Mouse (Mus musculus) myocyte (in vitro differentiated cells): ENCODE measurements at regions not wholly inside any gene's neighbourhood (a gene's known extent, or its start where the extent isn't known, plus 50 kb on each side); places are given as distances from the start of the nearest gene placed in this dataset.

Experiments used
- H3K27me3 ChIP-seq: one replicate; pipeline ENCODE4 v1.6.1; 2011; ENCODE audit not compliant: control insufficient read depth, insufficient read depth, insufficient read length
- H3K36me3 ChIP-seq: one replicate; pipeline ENCODE4 v1.6.1; 2011; ENCODE audit not compliant: control insufficient read depth, insufficient read depth
- H3K4me2 ChIP-seq: one replicate; pipeline ENCODE4 v1.6.1; 2011; ENCODE audit warnings: low read depth, control low read depth
- H3K4me3 ChIP-seq: one replicate; pipeline ENCODE4 v1.5.1; 2011; ENCODE audit warnings: mild to moderate bottlenecking, control low read depth, moderate library complexity
- H3K79me2 ChIP-seq: one replicate; pipeline ENCODE4 v1.6.1; 2011; ENCODE audit not compliant: control insufficient read depth, insufficient read depth
- H3ac ChIP-seq: one replicate; pipeline ENCODE4 v1.6.1; 2011; ENCODE audit not compliant: control insufficient read depth, insufficient read length
- CEBPB ChIP-seq: IDR thresholded peaks from 2 replicates; pipeline ENCODE4 v1.6.1; 2011; ENCODE audit warnings: mild to moderate bottlenecking, moderate library complexity; ENCODE audit not compliant: poor library complexity, insufficient read depth, severe bottlenecking
- E2F4 ChIP-seq: IDR thresholded peaks from one replicate; pipeline ENCODE4 v1.6.1; 2011; ENCODE audit warnings: mild to moderate bottlenecking, control low read depth, moderate library complexity; ENCODE audit not compliant: insufficient read depth
- MAX ChIP-seq: IDR thresholded peaks from one replicate; pipeline ENCODE4 v1.6.1; 2011; ENCODE audit warnings: low read depth, mild to moderate bottlenecking, control low read depth
- MYOD1 ChIP-seq, 3 experiments: IDR thresholded peaks; one replicate each; pipeline ENCODE4 v1.6.1; 2011; ENCODE audit warnings: control low read depth in 2 of 3, low read depth in 2 of 3, mild to moderate bottlenecking in 2 of 3, moderate library complexity in 1 of 3; ENCODE audit not compliant: insufficient read length in 2 of 3, control insufficient read depth in 1 of 3
- MYOG ChIP-seq, 3 experiments: IDR thresholded peaks; one replicate each; pipeline ENCODE4 v1.6.1; 2011; ENCODE audit warnings: control low read depth in 2 of 3, low read depth in 2 of 3, mild to moderate bottlenecking in 2 of 3; ENCODE audit not compliant: insufficient read length in 2 of 3, control insufficient read depth in 1 of 3, insufficient read depth in 1 of 3
- POLR2A ChIP-seq: IDR thresholded peaks from one replicate; pipeline ENCODE4 v1.6.1; 2011; ENCODE audit warnings: low read depth, mild to moderate bottlenecking, control low read depth, moderate library complexity; ENCODE audit not compliant: insufficient read length
- POLR2AphosphoS2 ChIP-seq: IDR thresholded peaks from one replicate; pipeline ENCODE4 v1.6.1; 2011; ENCODE audit warnings: low read depth, control low read depth; ENCODE audit not compliant: insufficient read length
- REST ChIP-seq: IDR thresholded peaks from one replicate; pipeline ENCODE4 v1.6.1; 2011; ENCODE audit warnings: mild to moderate bottlenecking, control low read depth, moderate library complexity; ENCODE audit not compliant: insufficient read depth, insufficient read length
- SRF ChIP-seq: IDR thresholded peaks from one replicate; pipeline ENCODE4 v1.6.1; 2011; ENCODE audit warnings: low read depth; ENCODE audit not compliant: control insufficient read depth, insufficient read length
- TCF12 ChIP-seq: IDR thresholded peaks from one replicate; pipeline ENCODE4 v1.6.1; 2011; ENCODE audit warnings: mild to moderate bottlenecking, control low read depth; ENCODE audit not compliant: poor library complexity, insufficient read depth, severe bottlenecking
- TCF3 ChIP-seq: IDR thresholded peaks from one replicate; pipeline ENCODE4 v1.6.1; 2011; ENCODE audit warnings: low read depth, control low read depth; ENCODE audit not compliant: insufficient read length
- USF1 ChIP-seq: IDR thresholded peaks from one replicate; pipeline ENCODE4 v1.6.1; 2011; ENCODE audit warnings: low read depth, mild to moderate bottlenecking, control low read depth, moderate library complexity

GRCm38 (mm10) chr8:24242211-24242610, 483.4 kb downstream of the Adam3 start:
- TF ChIP-seq POLR2A (no peak), REST (no peak), MYOG (IDR thresholded peaks at IDR 0.05; ENCODE audit: control insufficient read depth in 1 of 3, insufficient read depth in 1 of 3, insufficient read length in 2 of 3, low read depth in 2 of 3) (no peak), TCF12 (no peak), SRF (no peak), USF1 (no peak), POLR2AphosphoS2 (no peak), MYOD1 (IDR thresholded peaks at IDR 0.05; ENCODE audit: control insufficient read depth in 1 of 3, insufficient read length in 2 of 3, low read depth in 2 of 3) (no peak), TCF3 (no peak), CEBPB (no peak), MAX (no peak), E2F4 (no peak)
- Histone ChIP-seq H3K27me3 (no peaks in the 10 kb centered on the region), H3ac (no peak overlapping the region), H3K4me3 (no peak overlapping the region), H3K36me3 (no peaks in the 10 kb centered on the region), H3K79me2 (no peaks in the 10 kb centered on the region), H3K4me2 (no peak overlapping the region)

DNA sequence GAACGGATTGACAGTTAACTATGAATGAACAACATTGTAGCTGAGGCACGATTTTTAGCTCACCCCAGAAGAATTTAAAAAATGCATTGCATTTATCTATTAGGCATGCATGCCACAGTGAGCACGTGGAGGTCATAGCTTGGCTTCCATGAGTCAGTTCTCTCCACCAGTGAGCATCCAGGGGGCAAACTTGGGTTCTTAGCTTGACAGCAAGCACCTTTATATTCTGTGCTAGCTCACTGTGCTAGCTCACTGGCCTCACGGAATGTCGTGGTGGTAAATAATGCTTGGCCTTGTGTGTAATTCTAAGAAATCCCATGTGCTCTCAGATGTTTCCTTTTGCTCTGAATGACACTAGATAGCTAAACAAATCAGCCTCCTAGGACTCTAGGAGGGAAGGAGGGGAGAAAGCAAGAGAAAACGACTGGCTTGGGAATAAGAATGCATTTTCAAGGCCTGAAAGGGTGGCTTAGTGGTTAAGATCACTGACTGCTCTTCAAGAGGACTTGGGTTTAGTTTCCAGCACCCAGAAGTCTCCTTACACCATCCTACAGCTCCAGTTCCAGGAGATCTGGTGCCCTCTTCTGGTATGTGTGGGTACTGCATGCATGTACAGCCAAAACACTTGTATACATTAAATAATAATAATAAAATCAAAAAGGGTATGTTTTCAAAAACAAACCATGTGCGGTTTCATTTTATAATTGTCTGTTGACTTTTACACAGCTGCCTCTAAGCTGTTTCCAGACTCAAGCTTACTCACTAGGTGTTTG, 485.3 kb downstream of the Adam3 start:
- TF ChIP-seq TCF3 = no peak
- no peak for TF ChIP-seq E2F4
- no peak for TF ChIP-seq MAX
- TF ChIP-seq SRF = no peak
- TF ChIP-seq CEBPB = no peak
- TF ChIP-seq MYOG (IDR thresholded peaks at IDR 0.05; ENCODE audit: control insufficient read depth in 1 of 3, insufficient read depth in 1 of 3, insufficient read length in 2 of 3, low read depth in 2 of 3) = no peak
- no peak for TF ChIP-seq TCF12
- TF ChIP-seq POLR2A = no peak
- TF ChIP-seq POLR2AphosphoS2 = no peak
- TF ChIP-seq MYOD1 (IDR thresholded peaks at IDR 0.05; ENCODE audit: control insufficient read depth in 1 of 3, insufficient read length in 2 of 3, low read depth in 2 of 3) = no peak
- no peaks in the 10 kb centered on the region for H3K27me3 ChIP-seq
- no peak overlapping the region for H3K4me2 ChIP-seq
- H3K4me3 ChIP-seq = no peak overlapping the region
- no peak overlapping the region for H3ac ChIP-seq
- H3K36me3 ChIP-seq = no peaks in the 10 kb centered on the region
- H3K79me2 ChIP-seq = no peaks in the 10 kb centered on the region

DNA sequence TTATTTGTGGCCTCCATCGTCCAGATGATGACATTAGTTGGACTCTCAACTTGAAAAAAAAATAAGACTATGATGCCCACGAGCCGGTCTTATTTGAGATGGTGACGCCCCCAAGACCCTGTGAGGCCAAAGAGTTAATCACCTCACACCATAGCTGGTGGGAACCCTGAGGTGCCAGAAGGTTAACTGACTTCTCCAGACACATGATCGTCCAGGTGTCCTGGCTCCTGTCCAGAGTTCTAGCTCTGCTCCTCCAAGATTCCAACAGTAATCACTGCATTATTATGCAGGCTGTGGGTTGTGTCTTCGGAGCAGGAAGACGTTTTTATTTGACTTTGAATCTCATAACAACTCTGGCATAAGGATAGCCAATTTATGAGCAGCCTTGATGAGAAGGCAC, 490.7 kb downstream of the Adam3 start:
- no peaks in the 10 kb centered on the region for H3K36me3 ChIP-seq
- TF ChIP-seq REST = no peak
- TF ChIP-seq TCF12 = no peak
- no peak for TF ChIP-seq SRF
- TF ChIP-seq MYOD1 (IDR thresholded peaks at IDR 0.05; ENCODE audit: control insufficient read depth in 1 of 3, insufficient read length in 2 of 3, low read depth in 2 of 3) = no peak
- no peak for TF ChIP-seq CEBPB
- no peak for TF ChIP-seq TCF3
- no peaks in the 10 kb centered on the region for H3K79me2 ChIP-seq
- no peak overlapping the region for H3ac ChIP-seq
- H3K4me3 ChIP-seq = no peak overlapping the region
- H3K4me2 ChIP-seq = no peak overlapping the region
- no peaks in the 10 kb centered on the region for H3K27me3 ChIP-seq

- TF ChIP-seq USF1 (no peak), MYOD1 (IDR thresholded peaks at IDR 0.05; ENCODE audit: control insufficient read depth in 1 of 3, insufficient read length in 2 of 3, low read depth in 2 of 3) (peak in 1 of 3 experiments; percentile 28)
- H3K4me3 ChIP-seq = no peak overlapping the region
- no peak overlapping the region for H3K4me2 ChIP-seq
- no peaks in the 10 kb centered on the region for H3K79me2 ChIP-seq
- H3K36me3 ChIP-seq = no peaks in the 10 kb centered on the region
- no peaks in the 10 kb centered on the region for H3K27me3 ChIP-seq
- no peak overlapping the region for H3ac ChIP-seq
These were observed 497.5 kb downstream of the Adam3 start for GRCm38 (mm10) chr8:24228148-24228547.

- no peak overlapping the region for H3K4me2 ChIP-seq
- no peaks in the 10 kb centered on the region for H3K79me2 ChIP-seq
- H3K36me3 ChIP-seq = no peaks in the 10 kb centered on the region
- no peaks in the 10 kb centered on the region for H3K27me3 ChIP-seq
- TF ChIP-seq E2F4 = no peak
- no peak for TF ChIP-seq USF1
- no peak for TF ChIP-seq POLR2AphosphoS2
- TF ChIP-seq MYOD1 (IDR thresholded peaks at IDR 0.05; ENCODE audit: control insufficient read depth in 1 of 3, insufficient read length in 2 of 3, low read depth in 2 of 3) = no peak
- no peak for TF ChIP-seq TCF12
- TF ChIP-seq MYOG (IDR thresholded peaks at IDR 0.05; ENCODE audit: control insufficient read depth in 1 of 3, insufficient read depth in 1 of 3, insufficient read length in 2 of 3, low read depth in 2 of 3) = no peak
- TF ChIP-seq CEBPB = no peak
- TF ChIP-seq TCF3 = no peak
- TF ChIP-seq MAX = no peak
- no peak for TF ChIP-seq REST
- TF ChIP-seq SRF = no peak
- no peak for TF ChIP-seq POLR2A
- no peak overlapping the region for H3ac ChIP-seq
- H3K4me3 ChIP-seq = no peak overlapping the region
These were observed 498.1 kb downstream of the Adam3 start for GRCm38 (mm10) chr8:24227331-24228072.
